ENCODE assay signal across 8 mouse cellular contexts in the genomic region with DNA sequence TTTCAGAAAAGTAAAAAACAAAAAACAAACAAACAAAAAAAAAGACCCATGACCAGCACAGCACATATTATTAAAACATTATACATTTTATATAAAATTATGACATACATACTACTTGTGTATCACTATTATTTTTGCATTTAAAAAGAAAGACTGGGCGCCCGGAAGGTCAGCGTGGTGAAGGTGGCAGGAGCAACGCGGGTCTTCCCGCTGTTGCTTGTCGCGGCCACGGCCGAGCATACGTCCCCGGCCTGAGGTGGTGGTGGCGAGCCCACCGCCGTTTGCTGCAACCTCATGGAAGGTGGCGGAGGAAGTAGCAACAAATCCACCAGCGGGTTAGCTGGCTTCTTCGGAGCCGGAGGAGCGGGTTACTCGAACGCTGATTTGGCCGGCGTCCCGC. TPM values are rescaled to one million over a fixed set of nuclear protein-coding genes. Genes with fewer than 3 reads are reported as not detected.
A peak's percentile ranks its signal among the peaks of the same experiment; 100 is the strongest.
DNase-seq lines count a peak whose midpoint lies in the region; ATAC-seq and TF ChIP-seq lines count a peak whose summit lies in the region.
"Not testable (repeated sequence)": the region's sequence is repeated elsewhere in the genome, so short reads cannot be mapped to it uniquely, and the experiment has no call there.

Gm10273 (plus strand) TSS at position 172 of the 400 bp plus-strand sequence.

- not testable (repeated sequence) for H3K27me3 ChIP-seq in heart, embryonic 14.5 days (ENCODE audit: control insufficient read depth, insufficient read depth, low read length); kidney, adult 2 months (replicated peaks; ENCODE audit: control insufficient read depth, insufficient read depth, low read length)

- H3K4me3 ChIP-seq in heart, embryonic 14.5 days (ENCODE audit: control insufficient read depth in 1 of 2, insufficient read depth in 1 of 2, low read depth in 1 of 2, low read length in 2 of 2); kidney, adult 2 months (ENCODE audit: insufficient read depth, low read depth, low read length): not testable (repeated sequence)

- not testable (repeated sequence) for TF ChIP-seq POLR2A in kidney, adult 2 months (IDR thresholded peaks at IDR 0.05; ENCODE audit: low read depth, low read length)

- not testable (repeated sequence) for TF ChIP-seq CTCF in kidney, adult 2 months (conservative IDR thresholded peaks at IDR 0.05; ENCODE audit: insufficient read depth, insufficient read length, low read depth, low read length)

- not testable (repeated sequence) for DNase-seq in adrenal gland, adult 2 months; gastrocnemius, postnatal 14 days; kidney, adult 2 months; left cerebral cortex, adult 8-10 months (ENCODE audit: low spot score in 2 of 2); urinary bladder, adult 2 months (ENCODE audit: low spot score)

- intact Hi-C loops in gastrocnemius, postnatal 14 days (cut with DNase I; ENCODE audit: low total_unique reads): not testable (repeated sequence)

- not testable (repeated sequence) for H3K4me2 ChIP-seq in heart, embryonic 14.5 days (ENCODE audit: low read length)

- H3K9me3 ChIP-seq in heart, embryonic 14.5 days (ENCODE audit: control insufficient read depth, low read length): not testable (repeated sequence)

- H3K36me3 ChIP-seq in heart, embryonic 14.5 days (ENCODE audit: control insufficient read depth, insufficient read depth, low read length); kidney, adult 2 months (ENCODE audit: control insufficient read depth, insufficient read depth, low read length): not testable (repeated sequence)

- ATAC-seq in common myeloid progenitor, adult 5-6 weeks (replicated peaks; ENCODE audit: low read depth, poor library complexity, severe bottlenecking): peak; percentile 63
- not testable (repeated sequence) for ATAC-seq in heart, embryonic 14.5 days (ENCODE audit: insufficient number of reproducible peaks, insufficient read depth, low FRiP score, low read depth)
- peak; percentile 66 for ATAC-seq in megakaryocyte, adult 5-6 weeks (ENCODE audit: poor library complexity, severe bottlenecking)

- not testable (repeated sequence) for H3K4me1 ChIP-seq in heart, embryonic 14.5 days (ENCODE audit: control insufficient read depth in 2 of 2, insufficient read depth in 2 of 2, low read length in 2 of 2); kidney, adult 2 months (ENCODE audit: control insufficient read depth, insufficient read depth, low read length)

- WGBS in heart, embryonic 14.5 days: 93% methylated on average over 10 of the region's 25 CpGs
- WGBS in kidney, adult 2 months: 96% methylated on average over 13 of the region's 25 CpGs

- not testable (repeated sequence) for H3K27ac ChIP-seq in heart, embryonic 14.5 days (replicated peaks in 1 of 2; ENCODE audit: control insufficient read depth in 1 of 2, insufficient read depth in 1 of 2, low read depth in 2 of 2, low read length in 2 of 2); kidney, adult 2 months (ENCODE audit: insufficient read depth, low read depth, low read length)

- H3K9ac ChIP-seq in heart, embryonic 14.5 days (ENCODE audit: low read length): not testable (repeated sequence)

RNA-seq across cellular contexts. Expression of gene Gm10273, which starts in this region (rescaled TPM):
- total RNA-seq in adrenal gland, adult 2 months (2021): 10 to 100 TPM; 44.3 to 75.4 TPM
- polyA plus RNA-seq in adrenal gland, adult 2 months (2012; rRNA removed): 2.9 and 4.5 TPM in 2 replicates
- 53.0 and 75.4 TPM in 2 replicates for total RNA-seq in common myeloid progenitor, adult 5-6 weeks (2017)
- total RNA-seq in gastrocnemius, postnatal 14 days (2021): 100 to 1,000 TPM; 106 to 119 TPM
- 7.6 and 11.6 TPM in 2 replicates for polyA plus RNA-seq in heart, embryonic 14.5 days (2014; fragmentation: Nextera tagmentation; extraction: Ambion mirVana)
- 10.3 and 15.9 TPM in 2 replicates for polyA plus RNA-seq in kidney, adult 2 months (2012; rRNA removed)
- total RNA-seq in left cerebral cortex, adult 8-10 months (2022): 10 to 100 TPM; 21.7 to 56.4 (median 45.6) TPM
- 33.3 and 39.3 TPM in 2 replicates for total RNA-seq in megakaryocyte, adult 5-6 weeks (2015)
- total RNA-seq in megakaryocyte, adult 5-6 weeks (2017): 25.7 and 55.3 TPM in 2 replicates
- polyA plus RNA-seq in urinary bladder, adult 2 months (2012; rRNA removed): 11.5 and 11.7 TPM in 2 replicates
